Mouse (Mus musculus) 3T3-L1 (cell line): Measurements from ENCODE around the gene Wdfy3.
"Not testable (repeated sequence)": the region's sequence is repeated elsewhere in the genome, so short reads cannot be mapped to it uniquely, and the experiment has no call there.

Source experiments
- DNase-seq: peaks from one replicate; pipeline ENCODE4 v3.0.0-alpha.2; 2015; ENCODE audit warnings: low read depth, low spot score

The Wdfy3 gene

DNA sequence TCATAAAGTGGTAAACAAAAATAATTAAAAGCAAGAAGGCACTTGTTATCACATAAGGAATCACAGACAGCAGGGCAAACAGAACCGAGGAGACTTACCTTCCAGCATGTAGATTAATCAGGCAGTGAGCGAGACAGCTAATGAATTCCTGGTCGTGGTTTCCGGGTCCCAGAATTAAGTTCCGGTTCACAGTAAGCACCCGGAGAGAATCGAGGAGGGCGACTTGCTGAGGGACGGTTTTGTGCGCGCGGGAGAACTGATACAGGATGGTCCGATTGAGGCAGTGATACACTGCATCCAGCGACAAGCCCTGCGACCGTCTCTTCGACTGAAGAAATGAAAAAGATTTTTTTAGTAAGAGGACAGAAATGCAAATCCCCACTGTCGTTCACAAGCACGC lies 181.7 kb downstream of the Wdfy3 start:
- DNase-seq = no peak

- DNase-seq = no peak
Observed at GRCm38 (mm10) chr5:101885039-101885438, 184.7 kb downstream of the Wdfy3 start.

DNA sequence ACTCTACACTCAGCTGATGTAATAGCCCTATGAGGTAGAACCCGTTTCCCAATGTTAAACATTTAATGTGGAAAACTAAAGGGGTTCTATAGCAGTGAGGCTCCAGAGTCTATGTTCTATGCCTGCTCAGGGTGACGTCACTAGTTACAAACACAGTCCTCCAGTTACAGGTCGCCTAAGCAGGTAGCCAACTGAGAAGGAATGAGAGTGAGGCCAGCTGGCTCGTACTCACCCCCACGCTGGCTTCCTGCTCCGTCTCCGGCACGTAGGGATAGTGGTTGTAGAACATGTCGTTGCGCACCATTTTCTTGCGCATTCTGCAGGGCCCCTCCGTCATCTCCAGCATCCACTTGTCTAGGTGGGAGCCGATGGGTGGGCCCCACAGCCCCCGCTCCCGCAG lies 187.5 kb downstream of the Wdfy3 start:
- DNase-seq = no peak

- DNase-seq = no peak
Observed at GRCm38 (mm10) chr5:101879914-101880313, 189.8 kb downstream of the Wdfy3 start.

DNA sequence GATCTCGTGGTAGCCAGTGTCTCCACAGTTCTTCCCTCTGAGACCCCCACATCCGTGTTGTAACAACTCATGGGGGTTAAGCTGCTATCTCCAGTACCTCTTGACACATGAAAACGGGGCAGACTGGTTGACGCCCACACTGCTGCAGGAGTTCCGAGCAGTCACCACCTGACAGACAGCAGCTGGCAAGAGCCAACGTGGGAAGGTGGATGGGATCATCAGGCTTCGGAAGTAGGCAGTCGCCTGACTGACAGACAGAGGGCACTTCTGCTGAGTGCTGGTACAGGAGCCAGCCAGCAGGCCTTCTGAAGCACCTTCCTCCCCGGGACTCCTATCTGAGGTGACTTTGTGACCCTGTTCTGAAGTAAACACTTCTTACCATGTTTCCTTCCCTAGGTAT lies 191.3 kb downstream of the Wdfy3 start:
- DNase-seq = no peak

GRCm38 (mm10) chr5:101876185-101876584 lies 193.5 kb downstream of the Wdfy3 start:
- no peak for DNase-seq

DNA sequence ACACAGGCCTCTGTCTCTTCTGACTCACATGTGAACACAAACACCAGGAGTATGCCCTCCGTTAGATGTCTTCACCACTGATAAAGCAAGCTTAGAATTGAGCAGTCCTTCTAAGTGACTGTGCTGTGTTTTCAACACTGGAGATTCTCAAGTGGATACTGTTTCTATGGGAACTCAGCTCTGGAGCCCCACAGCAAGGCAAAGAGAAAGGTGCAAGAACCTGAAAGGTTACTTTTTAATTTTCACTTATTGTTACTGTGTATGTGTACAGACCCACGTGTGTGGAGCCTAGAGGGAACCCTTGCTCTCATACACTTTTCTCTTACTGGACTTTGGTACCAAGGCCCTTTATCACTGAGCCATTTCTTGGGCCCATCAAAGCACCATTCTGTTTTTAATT lies 203.0 kb downstream of the Wdfy3 start:
- no peak for DNase-seq

DNA sequence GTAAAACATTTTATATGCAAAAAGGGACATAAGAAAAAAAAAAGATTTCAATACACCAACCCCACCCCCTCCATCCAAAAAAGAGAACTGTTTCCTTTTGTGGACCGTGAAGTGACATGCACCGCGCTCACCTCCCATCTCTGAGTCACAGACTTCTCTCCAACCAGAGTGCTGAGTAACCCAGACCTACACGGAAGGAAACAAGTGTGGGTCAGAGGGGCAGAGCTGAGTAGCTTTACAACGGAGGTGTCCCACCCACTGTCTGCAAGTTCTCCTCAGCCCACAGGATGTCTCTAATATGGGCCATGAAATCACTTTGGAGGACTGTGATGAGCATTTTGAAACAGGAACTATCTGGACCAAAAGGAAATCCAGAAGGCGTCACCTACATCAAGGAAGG lies 205.8 kb downstream of the Wdfy3 start:
- peak; percentile 9 for DNase-seq

GRCm38 (mm10) chr5:101862651-101863050 lies 207.1 kb downstream of the Wdfy3 start:
- DNase-seq = no peak

DNA sequence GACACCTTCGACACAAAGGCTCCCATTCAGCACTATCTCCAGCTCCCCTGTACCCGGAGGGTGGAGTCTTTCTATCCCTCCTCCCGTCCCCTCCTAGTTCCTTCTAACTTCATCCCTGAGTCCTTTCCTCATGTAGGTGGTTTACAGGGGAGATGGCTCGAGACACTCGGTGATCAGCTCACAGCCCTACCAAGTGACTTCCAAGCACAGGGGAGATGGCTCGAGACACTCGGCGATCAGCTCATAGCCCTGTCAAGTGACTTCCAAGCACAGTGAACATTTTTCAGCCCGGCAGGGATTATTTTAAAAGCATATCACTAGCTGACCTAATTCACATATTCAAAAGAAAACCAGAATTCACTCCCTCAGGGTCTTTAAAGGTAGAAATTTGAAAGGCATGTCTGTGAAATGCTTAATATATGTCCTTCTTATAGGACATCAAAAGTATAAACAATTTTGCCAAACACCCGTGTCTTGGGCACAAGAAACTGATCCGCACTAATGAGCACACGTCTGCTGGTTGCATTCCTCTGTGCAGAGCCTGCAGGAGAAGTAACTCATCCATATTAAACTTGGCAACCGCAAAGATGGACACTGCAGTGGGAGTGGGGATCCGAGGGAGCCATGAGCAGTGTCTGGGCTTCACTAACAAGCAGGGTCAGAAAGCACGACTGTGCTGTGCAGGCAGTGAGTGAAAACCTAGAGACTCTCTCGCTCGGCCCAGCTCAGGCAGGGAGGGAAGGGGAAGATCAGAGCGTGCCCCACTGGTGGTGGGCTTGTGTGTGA lies 207.7 kb downstream of the Wdfy3 start:
- no peak for DNase-seq

DNA sequence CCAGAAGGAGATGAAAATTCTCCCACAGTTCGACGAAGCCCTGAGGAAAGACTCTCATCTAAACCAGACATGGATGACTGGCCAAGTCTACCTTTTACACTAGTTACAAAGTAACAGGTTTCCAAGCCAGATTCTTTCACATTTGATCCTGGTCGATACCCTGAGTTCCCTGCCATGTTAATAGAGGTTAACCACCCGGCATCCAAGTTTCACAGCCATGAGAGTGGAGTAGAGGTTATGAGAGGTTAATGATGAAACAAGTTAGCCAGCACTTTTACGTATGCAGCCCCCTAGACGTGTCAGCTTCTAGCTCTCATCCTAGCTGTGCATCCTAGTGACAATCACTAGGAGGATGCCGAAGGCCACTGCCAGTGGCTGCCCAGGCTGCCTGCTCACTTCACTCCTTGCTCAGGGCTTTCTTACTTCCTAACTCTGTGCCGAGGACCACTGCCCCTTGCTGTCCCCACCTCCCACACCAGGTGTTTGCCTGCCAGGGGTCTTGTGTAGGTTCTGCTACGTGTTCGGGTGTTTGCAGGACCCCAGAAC lies 210.8 kb downstream of the Wdfy3 start:
- no peak for DNase-seq

GRCm38 (mm10) chr5:101855475-101855874 lies 214.2 kb downstream of the Wdfy3 start:
- no peak for DNase-seq

DNA sequence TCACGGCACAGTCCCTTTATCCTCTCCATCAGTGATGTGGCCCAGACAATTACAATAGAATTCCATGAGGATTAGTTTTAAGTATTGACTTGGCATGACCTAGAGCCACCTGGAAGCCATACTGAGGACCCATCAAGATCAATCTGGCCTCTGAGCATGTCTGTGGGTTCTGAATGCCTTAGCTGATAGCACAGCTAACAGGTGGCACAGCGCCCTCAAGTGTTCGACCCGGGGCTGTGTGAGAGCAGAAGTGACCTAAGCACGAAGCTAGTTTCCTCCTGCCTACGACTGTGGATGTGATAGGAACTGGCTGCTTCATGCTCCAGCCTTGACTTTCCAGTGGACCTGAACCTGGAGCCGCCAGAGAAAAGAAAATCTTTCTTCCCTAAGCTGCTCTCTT lies 215.1 kb downstream of the Wdfy3 start:
- no peak for DNase-seq

DNA sequence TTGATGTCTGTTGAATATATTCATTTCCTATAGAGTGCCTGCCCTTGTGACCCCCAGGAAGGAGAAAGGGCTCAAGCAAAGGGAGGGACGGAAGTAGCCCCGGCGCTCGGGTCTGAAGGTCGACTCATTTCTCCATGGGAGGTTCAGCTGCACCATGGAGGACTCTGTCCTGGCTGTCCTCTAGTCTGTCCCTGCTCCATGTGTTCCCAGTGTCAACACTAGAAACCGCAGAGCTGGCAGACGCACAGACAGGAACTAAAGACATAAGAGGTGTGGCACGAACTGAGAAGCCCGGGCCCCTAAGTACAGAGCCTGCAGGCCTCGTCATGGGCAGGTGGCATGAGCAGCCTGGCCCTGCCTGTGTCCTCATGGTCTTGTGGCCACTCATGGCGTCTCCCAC lies 215.6 kb downstream of the Wdfy3 start:
- DNase-seq = no peak

DNA sequence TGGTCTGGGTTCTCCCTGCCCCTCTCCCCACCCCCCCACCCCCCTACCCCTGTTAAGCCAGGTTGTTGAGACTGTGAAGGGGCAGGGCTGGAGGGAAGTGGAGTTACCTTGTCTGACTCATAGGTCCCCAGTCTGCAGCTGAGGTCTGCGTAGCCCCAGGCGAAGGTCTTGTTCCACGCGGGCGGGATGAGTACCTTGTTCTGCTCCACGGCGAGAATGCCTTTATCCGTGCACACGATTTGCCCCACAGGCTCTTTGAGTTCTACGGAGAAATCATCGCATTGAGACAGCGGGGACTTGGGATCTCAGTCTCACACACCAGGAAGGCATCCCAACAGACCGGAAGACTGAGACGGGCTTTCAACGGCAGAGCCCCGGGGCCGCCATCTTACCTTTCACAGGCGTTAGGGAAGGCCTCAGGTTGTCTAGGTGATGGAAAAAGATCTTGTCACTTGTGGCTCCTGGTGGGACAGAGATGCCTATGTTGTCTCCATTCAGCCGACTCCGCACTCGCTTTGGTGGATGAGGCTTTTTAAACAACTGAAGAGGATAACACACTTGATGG lies 217.5 kb downstream of the Wdfy3 start:
- no peak for DNase-seq

DNA sequence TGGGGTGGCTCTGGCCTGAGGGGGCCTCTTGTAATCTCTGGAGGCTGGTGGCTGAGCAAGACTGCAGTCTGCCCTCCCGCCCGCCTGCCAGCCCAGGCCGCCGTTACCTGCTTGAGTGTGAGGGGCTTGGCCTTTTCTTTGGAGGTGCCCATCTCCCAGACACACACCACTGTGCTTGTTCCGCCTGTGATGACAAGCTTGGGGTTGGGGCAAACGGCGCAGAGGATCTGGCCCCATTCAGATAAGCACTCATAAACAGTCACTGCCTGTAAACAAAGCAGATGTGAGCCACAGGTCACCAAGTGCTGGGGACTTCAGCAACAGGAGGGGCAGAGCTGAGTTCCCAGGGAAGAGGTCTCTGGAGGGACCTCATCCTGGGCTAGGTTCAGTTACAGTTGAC lies 218.6 kb downstream of the Wdfy3 start:
- no peak for DNase-seq

DNA sequence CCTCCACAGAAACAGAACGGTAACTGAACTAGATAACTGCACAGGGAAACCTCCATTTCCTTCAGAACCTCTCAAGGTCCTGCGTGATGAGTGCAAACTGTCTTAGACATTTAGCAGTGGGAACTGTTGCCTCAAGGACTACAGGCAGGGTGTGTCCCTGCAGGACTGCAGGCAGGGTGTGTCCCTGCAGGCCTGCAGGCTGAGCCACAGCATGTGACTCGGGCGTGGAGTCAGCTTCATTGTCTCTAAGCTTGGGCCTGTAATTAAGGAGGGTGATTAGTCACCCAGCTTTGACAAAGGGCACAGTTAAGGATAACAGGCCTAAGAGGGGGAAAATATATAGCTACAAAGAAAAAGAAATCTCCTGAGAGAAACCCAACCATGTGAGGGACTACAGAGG lies 222.0 kb downstream of the Wdfy3 start:
- peak; percentile 17 for DNase-seq

DNA sequence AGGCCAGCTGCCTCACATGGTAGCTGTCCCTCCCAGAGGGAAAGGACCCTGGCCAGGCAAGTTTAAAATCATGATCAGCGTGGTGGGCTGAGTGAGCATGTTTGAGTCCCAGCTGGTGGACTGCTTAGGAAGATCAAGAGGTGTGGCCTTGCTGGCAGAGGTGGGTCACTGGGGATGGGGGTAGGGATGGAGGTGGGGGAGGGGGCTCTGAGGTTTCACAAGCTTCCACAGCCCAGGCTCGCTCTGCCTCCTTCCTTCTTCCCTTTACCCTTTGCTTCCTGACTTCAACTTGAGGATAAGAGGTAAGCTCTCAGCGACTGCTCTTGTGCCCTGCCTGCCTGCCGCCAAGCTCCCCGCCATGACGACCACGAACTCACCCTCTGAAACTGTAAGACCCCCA lies 222.4 kb downstream of the Wdfy3 start:
- DNase-seq = no peak

- DNase-seq = no peak
Observed at GRCm38 (mm10) chr5:101845930-101846329, 223.8 kb downstream of the Wdfy3 start.

DNA sequence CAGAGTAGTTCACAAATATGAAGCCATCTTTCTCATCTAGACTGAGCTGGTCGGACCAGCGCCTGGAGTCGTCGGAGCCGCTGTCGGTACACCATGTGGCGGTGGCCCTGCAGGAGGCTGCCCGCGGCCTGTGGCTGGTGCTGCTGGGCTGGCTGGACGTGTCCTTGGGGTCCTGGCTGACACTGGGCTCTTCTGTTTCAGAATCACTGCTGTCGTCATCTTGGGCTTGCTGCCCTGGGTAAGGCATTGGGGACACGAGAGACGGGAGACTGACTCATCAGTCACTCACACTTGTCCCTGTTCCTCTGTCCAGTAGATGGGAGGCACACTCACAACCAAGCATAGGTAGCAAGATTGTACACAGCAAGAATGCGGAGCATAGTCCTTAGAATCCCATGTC lies 224.7 kb downstream of the Wdfy3 start:
- DNase-seq = no peak

DNA sequence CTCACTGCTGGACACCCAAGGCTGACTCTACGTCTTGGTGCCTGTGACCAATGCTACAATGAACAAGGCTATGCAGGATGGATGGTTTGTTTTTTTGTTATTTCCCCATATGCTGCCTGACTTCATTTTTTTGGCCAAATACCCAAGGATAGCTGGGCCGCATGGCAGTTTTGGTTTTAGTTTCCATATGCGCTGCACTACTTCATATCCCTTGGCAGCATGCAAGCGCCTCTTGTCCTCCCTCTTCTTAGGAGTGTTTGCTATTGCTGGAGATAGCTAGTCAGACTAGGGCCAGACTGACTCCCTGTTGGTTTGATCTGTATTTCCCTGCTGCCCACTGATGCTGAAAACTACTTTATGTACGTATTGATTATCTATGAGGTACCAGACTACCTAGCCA lies 229.2 kb downstream of the Wdfy3 start:
- DNase-seq = no peak

DNA sequence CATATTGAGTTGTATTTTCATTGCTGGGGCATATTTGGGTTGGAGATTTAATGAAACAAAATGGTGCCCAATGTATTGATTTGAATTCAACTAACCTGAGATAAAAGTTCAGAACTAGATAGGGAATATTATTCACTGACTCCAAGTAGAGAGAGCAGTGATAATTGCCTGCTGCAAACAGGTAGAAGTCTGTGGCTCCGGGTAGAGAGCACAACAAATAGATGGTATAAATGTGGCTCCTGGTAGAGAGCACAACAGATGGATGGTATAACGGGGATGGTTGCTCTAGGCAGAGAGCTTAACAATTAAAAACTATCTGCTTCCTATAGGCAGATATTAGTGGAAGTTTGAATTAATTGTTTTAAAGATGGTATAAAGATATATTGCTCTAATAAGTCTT lies 232.1 kb downstream of the Wdfy3 start:
- not testable (repeated sequence) for DNase-seq

GRCm38 (mm10) chr5:101836221-101836620 lies 233.5 kb downstream of the Wdfy3 start:
- no peak for DNase-seq
